Mouse (Mus musculus) heart, adult 2 months (tissue): ENCODE data around the gene Tomm22. TPM values are rescaled to one million over a fixed set of nuclear protein-coding genes. Genes with fewer than 3 reads are reported as not detected.
A peak's percentile ranks its signal among the peaks of the same experiment; 100 is the strongest.

ENCODE experiments used
- DNase-seq, 2 experiments: peaks; one replicate each; pipeline ENCODE4 v3.0.0; 2021
- H3K27ac ChIP-seq: fragments of 200-600 bp; 2 replicates; pipeline ENCODE4 v1.8.1; 2022
- H3K27me3 ChIP-seq: fragments of 200-500 bp; 2 replicates; pipeline ENCODE4 v1.6.1; 2012; ENCODE audit warnings: mild to moderate bottlenecking, low read length, inconsistent platforms, mixed read lengths; ENCODE audit not compliant: control insufficient read depth, insufficient read depth
- H3K36me3 ChIP-seq: fragments of 200-500 bp; 2 replicates; pipeline ENCODE4 v1.6.1; 2012; ENCODE audit warnings: low read length, inconsistent platforms; ENCODE audit not compliant: control insufficient read depth, insufficient read depth
- H3K4me1 ChIP-seq: fragments of 200-500 bp; 2 replicates; pipeline ENCODE4 v1.6.1; 2011; ENCODE audit warnings: low read length; ENCODE audit not compliant: control insufficient read depth, insufficient read depth
- H3K4me3 ChIP-seq: fragments of 200-600 bp; 2 replicates; pipeline ENCODE4 v1.8.1; 2022
- H3K79me2 ChIP-seq: fragments of 200-500 bp; replicated peaks from 2 replicates; pipeline ENCODE4 v1.6.1; 2012; ENCODE audit warnings: mild to moderate bottlenecking, inconsistent platforms, low read length, moderate library complexity, mixed read lengths; ENCODE audit not compliant: control insufficient read depth, insufficient read depth
- H3K9ac ChIP-seq: fragments of 200-500 bp; 2 replicates; pipeline ENCODE4 v1.6.1; 2012; ENCODE audit warnings: low read depth, mild to moderate bottlenecking, control low read depth, inconsistent platforms, low read length, mixed read lengths
- CTCF ChIP-seq: fragments of 200-600 bp; IDR thresholded peaks from 2 replicates; pipeline ENCODE4 v1.8.1; 2022; ENCODE audit warnings: antibody characterized with exemption, mild to moderate bottlenecking, moderate library complexity
- EP300 ChIP-seq: fragments of 200-500 bp; IDR thresholded peaks from 2 replicates; pipeline ENCODE4 v1.6.1; 2011; ENCODE audit warnings: low read depth, low read length, control low read depth; ENCODE audit not compliant: insufficient read depth
- POLR2A ChIP-seq: fragments of 200-500 bp; IDR thresholded peaks from 2 replicates; pipeline ENCODE4 v1.6.1; 2011; ENCODE audit warnings: mild to moderate bottlenecking, low read depth, low read length, control low read depth; ENCODE audit not compliant: insufficient read depth
- WGBS: fragments of 180-500 bp; shearing (Covaris S2); methylation state at CpG from one replicate; pipeline ENCODE4 v1.1.7; 2018; 5-methylcytosine and 5-hydroxymethylcytosine counted together
- intact Hi-C: fragments of 180-260 bp; cut with DNase I; formaldehyde crosslinking; loops from one replicate; pipeline ENCODE4 v1.15.1; 2025
- polyA plus RNA-seq: library from polyadenylated mRNA; depleted of rRNA; stranded (reverse); fragments of >200 nt; gene quantifications from 2 replicates; pipeline ENCODE4 v1.2.3, GENCODE M21; 2012
- total RNA-seq, 2 experiments: library from RNA; stranded (reverse); gene quantifications; 2 replicates each; pipeline ENCODE4 v1.2.3; 2021

The Tomm22 gene
- total and polyA plus RNA-seq, 3 experiments: 57.8 to 109 (median 99.8) TPM

- Histone ChIP-seq H3K4me3 (peak within 1 kb of the TSS; percentile 97), H3K4me1 (peaks cover 12% of the 10 kb centered on the region), H3K27me3 (no peaks in the 10 kb centered on the region), H3K9ac (peak within 1 kb of the TSS; percentile 95), H3K27ac (peak within 1 kb of the TSS; percentile 87), H3K79me2 (peaks cover 7% of the 10 kb centered on the region), H3K36me3 (no peaks in the 10 kb centered on the region; the same call in 1 of the 2 replicates)
- TF ChIP-seq CTCF: no peak
- TF ChIP-seq POLR2A: peak; percentile 73
- peak; percentile 95 to 99 for DNase-seq
- under 1% methylated on average over 45 of the region's 45 CpGs for WGBS
- intact Hi-C loops: loop anchor here (2.0 to 5.0 kb wide), 2 partner anchors 37 to 52 kb away; partner anchors contain the start of gene Sun2
Observed at GRCm38 (mm10) chr15:79690426-79691022, 19.9 kb downstream of the Tomm22 start, which contains the start of gene Gtpbp1. Gene Gtpbp1 (plus strand): TSS chr15:79690845.

- no peak for DNase-seq
- Histone ChIP-seq H3K9ac (peak overlapping the region; percentile 95), H3K79me2 (peaks cover 7% of the 10 kb centered on the region), H3K27me3 (no peaks in the 10 kb centered on the region), H3K4me3 (peak overlapping the region; percentile 97), H3K36me3 (no peaks in the 10 kb centered on the region; the same call in 1 of the 2 replicates), H3K4me1 (peaks cover 9% of the 10 kb centered on the region), H3K27ac (peak overlapping the region; percentile 87)
- under 1% methylated on average over 52 of the region's 53 CpGs for WGBS
- intact Hi-C loops: loop anchor here (2.0 to 5.0 kb wide), 2 partner anchors 36 to 52 kb away; partner anchors contain the start of gene Sun2
- TF ChIP-seq CTCF: no peak
Observed at GRCm38 (mm10) chr15:79691023-79691508, 20.4 kb downstream of the Tomm22 start.

- WGBS: 92% methylated on average over 5 of the region's 5 CpGs
- intact Hi-C loops: loop anchor here (5.0 kb wide), 1 partner anchor 35 kb away; no protein-coding TSS in a partner anchor
- peaks cover 8% of the 10 kb centered on the region for H3K79me2 ChIP-seq
- H3K9ac ChIP-seq: no peak overlapping the region
- no peak overlapping the region for H3K4me3 ChIP-seq
- no peaks in the 10 kb centered on the region for H3K27me3 ChIP-seq
- H3K4me1 ChIP-seq: peaks cover 7% of the 10 kb centered on the region
- no peaks in the 10 kb centered on the region; the same call in 1 of the 2 replicates for H3K36me3 ChIP-seq
- TF ChIP-seq CTCF (no peak), EP300 (no peak), POLR2A (no peak)
- DNase-seq: no peak
- no peak overlapping the region for H3K27ac ChIP-seq
Observed at GRCm38 (mm10) chr15:79692334-79692733, 21.7 kb downstream of the Tomm22 start.

- no peak for TF ChIP-seq EP300
- TF ChIP-seq CTCF: no peak
- no peak for TF ChIP-seq POLR2A
- Histone ChIP-seq H3K4me3 (no peak overlapping the region), H3K79me2 (peaks cover 7% of the 10 kb centered on the region), H3K9ac (no peak overlapping the region), H3K4me1 (peaks cover 6% of the 10 kb centered on the region), H3K36me3 (no peaks in the 10 kb centered on the region), H3K27ac (no peak overlapping the region), H3K27me3 (no peaks in the 10 kb centered on the region)
- WGBS: 41% methylated on average over 11 of the region's 11 CpGs
- intact Hi-C loops: loop anchor here (5.0 kb wide), 1 partner anchor 34 kb away; no protein-coding TSS in a partner anchor
- peak in 1 of 2 experiments; percentile 21 for DNase-seq
Observed at GRCm38 (mm10) chr15:79693740-79694139, 23.1 kb downstream of the Tomm22 start.

GRCm38 (mm10) chr15:79694512-79694911 is 23.9 kb downstream of the Tomm22 start:
- H3K4me3 ChIP-seq: no peak overlapping the region
- no peaks in the 10 kb centered on the region for H3K27me3 ChIP-seq
- H3K9ac ChIP-seq: no peak overlapping the region
- no peaks in the 10 kb centered on the region for H3K36me3 ChIP-seq
- 77% methylated on average over 4 of the region's 4 CpGs for WGBS
- TF ChIP-seq EP300 (no peak), POLR2A (no peak), CTCF (no peak)
- DNase-seq: no peak
- H3K79me2 ChIP-seq: peaks cover 12% of the 10 kb centered on the region
- H3K4me1 ChIP-seq: peaks cover 6% of the 10 kb centered on the region
- intact Hi-C loops: loop anchor here (5.0 kb wide), 1 partner anchor 33 kb away; no protein-coding TSS in a partner anchor
- H3K27ac ChIP-seq: no peak overlapping the region

- Histone ChIP-seq H3K79me2 (peaks cover 12% of the 10 kb centered on the region), H3K27ac (no peak overlapping the region), H3K4me1 (peaks cover 6% of the 10 kb centered on the region), H3K36me3 (no peaks in the 10 kb centered on the region), H3K9ac (no peak overlapping the region), H3K27me3 (no peaks in the 10 kb centered on the region), H3K4me3 (no peak overlapping the region)
- intact Hi-C loops: no loop called here
- WGBS: 55% methylated on average over 3 of the region's 3 CpGs
- no peak for TF ChIP-seq CTCF
- TF ChIP-seq POLR2A: no peak
- TF ChIP-seq EP300: no peak
- DNase-seq: no peak
Observed at GRCm38 (mm10) chr15:79695516-79695915, 24.9 kb downstream of the Tomm22 start.
